ENCODE assay signal across 18 mouse cellular contexts in genomic region chr14:105435343-105435742, GRCm38 (mm10).
DNase-seq lines count a peak whose midpoint lies in the region; ATAC-seq and TF ChIP-seq lines count a peak whose summit lies in the region.
"Had no signal": no experiment of that assay in that cellular context is flagged by ENCODE, and none has a peak within 500 bp of the region (broad histone marks: within the 10 kb centered on the region; RNA-seq: fewer than 3 reads in every experiment).

No protein-coding gene starts in this region.

- H3K9ac ChIP-seq in heart, embryonic 12.5 days = no peak overlapping the region
- H3K9ac ChIP-seq: forebrain, embryonic 15.5 days; limb, embryonic 15.5 days; neural tube, embryonic 12.5 days; stomach, embryonic 15.5 days had no signal

- no peaks in the 10 kb centered on the region for H3K9me3 ChIP-seq in heart, embryonic 12.5 days (replicated peaks)
- H3K9me3 ChIP-seq: forebrain, embryonic 15.5 days; limb, embryonic 15.5 days; neural tube, embryonic 12.5 days; stomach, embryonic 15.5 days had no signal

- WGBS in heart, embryonic 12.5 days = 61% methylated on average over 6 of the region's 6 CpGs
- 34% methylated on average over 6 of the region's 6 CpGs for WGBS in lung, adult 2 months

- H3K4me3 ChIP-seq in heart, embryonic 12.5 days = no peak overlapping the region
- H3K4me3 ChIP-seq in lung, adult 2 months (replicated peaks; ENCODE audit: extremely low read depth, low read depth, low read length) = peak overlapping the region; percentile 42
- H3K4me3 ChIP-seq: erythroblast, embryonic 14.5 days; forebrain, embryonic 15.5 days; limb, embryonic 15.5 days; neural tube, embryonic 12.5 days; stomach, embryonic 15.5 days had no signal

- TF ChIP-seq CTCF in lung, adult 2 months (IDR thresholded peaks at IDR 0.05; ENCODE audit: insufficient read depth, low read length) = no peak

- intact Hi-C loops in heart, postnatal 25 days (cut with DNase I) = no loop called here
- intact Hi-C loops in heart, postnatal 36 days (cut with DNase I) = no loop called here

- DNase-seq in heart, postnatal 25 days (ENCODE audit: low spot score) = no peak
- DNase-seq in lung, adult 2 months = no peak
- DNase-seq in lung, postnatal 4 days = no peak
- DNase-seq in heart, postnatal 36 days = peak; percentile 4 to 9
- no peak for DNase-seq in ovary, postnatal 36 days (ENCODE audit: low spot score)
- DNase-seq in right cerebral cortex, postnatal 4 days = no peak
- DNase-seq: cerebellum, adult 9-11 months; kidney, postnatal 10 days; layer of hippocampus, adult 9-11 months had no signal

- no peak overlapping the region for H3K4me2 ChIP-seq in heart, embryonic 12.5 days
- H3K4me2 ChIP-seq: forebrain, embryonic 15.5 days; limb, embryonic 15.5 days; neural tube, embryonic 12.5 days; stomach, embryonic 15.5 days had no signal

- H3K27me3 ChIP-seq in heart, embryonic 12.5 days (replicated peaks) = no peaks in the 10 kb centered on the region
- H3K27me3 ChIP-seq: forebrain, embryonic 15.5 days; limb, embryonic 15.5 days; neural tube, embryonic 12.5 days; stomach, embryonic 15.5 days had no signal

- peak overlapping the region; percentile 33 for H3K27ac ChIP-seq in heart, embryonic 12.5 days (ENCODE audit: poor library complexity, severe bottlenecking)
- H3K27ac ChIP-seq: forebrain, embryonic 15.5 days; limb, embryonic 15.5 days; neural tube, embryonic 12.5 days; stomach, embryonic 15.5 days had no signal

- H3K4me1 ChIP-seq in heart, embryonic 12.5 days (replicated peaks) = peaks cover 10% of the 10 kb centered on the region
- peaks cover 6% of the 10 kb centered on the region for H3K4me1 ChIP-seq in lung, adult 2 months (ENCODE audit: control insufficient read depth, insufficient read depth, low read length)
- H3K4me1 ChIP-seq: forebrain, embryonic 15.5 days; limb, embryonic 15.5 days; stomach, embryonic 15.5 days had no signal

- no peak for ATAC-seq in heart, embryonic 12.5 days (ENCODE audit: insufficient number of reproducible peaks, low FRiP score)
- ATAC-seq in megakaryocyte progenitor cell, adult 5-6 weeks (replicated peaks; ENCODE audit: poor library complexity) = peak; percentile 76
- ATAC-seq: forebrain, embryonic 15.5 days; hindbrain, embryonic 16.5 days had no signal

- TF ChIP-seq POLR2A in lung, adult 2 months (IDR thresholded peaks at IDR 0.05; ENCODE audit: borderline replicate concordance, extremely low read depth, low read depth, low read length) = no peak

- no peaks in the 10 kb centered on the region for H3K36me3 ChIP-seq in heart, embryonic 12.5 days
- H3K36me3 ChIP-seq: forebrain, embryonic 15.5 days; G1E; limb, embryonic 15.5 days; neural tube, embryonic 12.5 days; stomach, embryonic 15.5 days had no signal

Comparison
In these comparisons a context has a peak if more than half of its experiments do, and no peak if none do; other contexts are left out.
1. DNase-seq: peak in heart, postnatal 36 days (2 of 2); none in heart, postnatal 25 days (single experiment), lung, adult 2 months (single experiment), lung, postnatal 4 days (0 of 2), ovary, postnatal 36 days (single experiment) and right cerebral cortex, postnatal 4 days (single experiment).